In the genomic region with DNA sequence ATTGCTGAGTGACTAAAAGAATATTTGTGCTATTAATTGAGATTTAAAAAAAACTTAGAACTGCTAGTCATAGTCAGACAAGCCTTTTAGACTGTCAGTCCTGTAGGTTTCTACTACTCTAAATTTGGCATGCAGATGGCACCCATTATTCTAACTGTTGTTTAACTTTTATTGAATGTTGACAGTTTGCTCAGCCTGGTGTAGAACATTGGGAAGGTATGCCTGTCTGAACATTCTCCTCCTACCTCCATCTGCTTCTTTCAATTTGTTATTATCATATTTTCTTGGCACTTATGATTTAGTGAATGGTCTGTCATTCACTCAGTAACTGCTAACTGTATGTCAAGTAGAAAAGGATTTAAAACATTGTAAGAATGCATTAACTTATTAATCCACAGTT, we compare ENCODE assay signal across 24 mouse cellular contexts.
"Had no signal": no experiment of that assay in that cellular context is flagged by ENCODE, and none has a peak within 500 bp of the region (broad histone marks: within the 10 kb centered on the region; RNA-seq: fewer than 3 reads in every experiment).

No protein-coding gene starts in this region.

- H3K27me3 ChIP-seq: heart, embryonic 13.5 days; heart, embryonic 15.5 days; hindbrain, embryonic 13.5 days; hindbrain, embryonic 15.5 days; limb, embryonic 12.5 days; liver, embryonic 13.5 days; liver, embryonic 15.5 days had no signal

- H3K27ac ChIP-seq: heart, adult 2 months; heart, embryonic 13.5 days; heart, embryonic 15.5 days; hindbrain, embryonic 13.5 days; hindbrain, embryonic 15.5 days; hindbrain, postnatal 0 days; left cerebral cortex, adult 2 months; limb, embryonic 10.5 days; limb, embryonic 12.5 days; liver, embryonic 13.5 days; liver, embryonic 15.5 days had no signal

- DNase-seq: gastrocnemius, postnatal 14 days; gastrocnemius, postnatal 36 days; heart, adult 11 months; heart, adult 2 months; heart, postnatal 14 days; heart, postnatal 36 days; kidney, adult 18-20 months; kidney, adult 8-10 months; kidney, postnatal 10 days; kidney, postnatal 25 days; liver; liver, embryonic 13.5 days had no signal

- H3K4me2 ChIP-seq: heart, embryonic 11.5 days; heart, embryonic 13.5 days; heart, embryonic 15.5 days; hindbrain, embryonic 13.5 days; hindbrain, embryonic 15.5 days; limb, embryonic 12.5 days; liver, embryonic 11.5 days; liver, embryonic 13.5 days; liver, embryonic 15.5 days had no signal

- H3K9me3 ChIP-seq: heart, embryonic 13.5 days; heart, embryonic 15.5 days; hindbrain, embryonic 13.5 days; hindbrain, embryonic 15.5 days; limb, embryonic 10.5 days; limb, embryonic 12.5 days; liver, embryonic 13.5 days; liver, embryonic 15.5 days had no signal

- H3K4me3 ChIP-seq: heart, adult 2 months; heart, embryonic 13.5 days; heart, embryonic 15.5 days; hindbrain, embryonic 13.5 days; hindbrain, embryonic 15.5 days; left cerebral cortex, adult 2 months; limb, embryonic 10.5 days; limb, embryonic 12.5 days; liver, embryonic 13.5 days; liver, embryonic 15.5 days had no signal

- H3K36me3 ChIP-seq: heart, embryonic 13.5 days; heart, embryonic 15.5 days; hindbrain, embryonic 13.5 days; hindbrain, embryonic 15.5 days; limb, embryonic 10.5 days; limb, embryonic 12.5 days; liver, embryonic 13.5 days; liver, embryonic 15.5 days had no signal

- H3K9ac ChIP-seq: heart, embryonic 13.5 days; heart, embryonic 15.5 days; hindbrain, embryonic 13.5 days; hindbrain, embryonic 15.5 days; limb, embryonic 12.5 days; liver, embryonic 13.5 days; liver, embryonic 15.5 days had no signal

- H3K4me1 ChIP-seq: heart, embryonic 13.5 days; heart, embryonic 15.5 days; hindbrain, embryonic 13.5 days; hindbrain, embryonic 15.5 days; limb, embryonic 10.5 days; limb, embryonic 12.5 days; liver, embryonic 13.5 days; liver, embryonic 15.5 days had no signal

- ATAC-seq: hindbrain, postnatal 0 days; intestine, embryonic 16.5 days had no signal
